Mouse (Mus musculus): ENCODE data around the gene Wdr77.

Gene Wdr77

GRCm38 (mm10) chr3:105958974-105959580 is at the start of gene Wdr77:
Gene Wdr77 (plus strand): TSS chr3:105959369.
- CTCF ChIA-PET: interaction anchor here in 2 of 4 experiments (0.6 to 1.1 kb wide), 2 partner anchors 10 to 59 kb away, joined by 3 read pairs; no protein-coding TSS in a partner anchor
- POLR2A ChIA-PET: interaction anchor here (0.6 to 5.4 kb wide), 64 partner anchors 9 to 1127 kb away, joined by 3 to 94 read pairs (median 4); partner anchors contain the start of genes Cept1 (in 3 of the 4), Dram2 (in 3 of the 4), Ovgp1 (in 3 of the 4) and Ddx20 (in 2 of the 4)

- CTCF ChIA-PET: interaction anchor here in 2 of 4 experiments (0.6 to 1.2 kb wide), 3 partner anchors 11 to 802 kb away, joined by 3 to 4 read pairs (median 3); no protein-coding TSS in a partner anchor
- POLR2A ChIA-PET: interaction anchor here in 1 of 4 experiments (0.9 kb wide), 1 partner anchor 175 kb away, joined by 3 read pairs; no protein-coding TSS in a partner anchor
These were observed 48.5 kb upstream of the Wdr77 start for GRCm38 (mm10) chr3:105910519-105911190.

- ChIA-PET CTCF (no interaction called here), POLR2A (interaction anchor here in 1 of 4 experiments (0.5 kb wide), 1 partner anchor 200 kb away, joined by 4 read pairs; no protein-coding TSS in a partner anchor)
These were observed 46.9 kb upstream of the Wdr77 start for GRCm38 (mm10) chr3:105912097-105912880.

- CTCF ChIA-PET: interaction anchor here in 2 of 4 experiments (1.1 to 1.3 kb wide), 2 partner anchors 14 kb away, joined by 3 to 9 read pairs; no protein-coding TSS in a partner anchor
These were observed 45.1 kb upstream of the Wdr77 start for GRCm38 (mm10) chr3:105913839-105914681.

GRCm38 (mm10) chr3:105915281-105915680 is 43.9 kb upstream of the Wdr77 start:
- ChIA-PET POLR2A (interaction anchor here in 1 of 4 experiments (2.8 kb wide), 1 partner anchor 44 kb away, joined by 11 read pairs; the partner anchor contains the start of genes Atp5f1 and Wdr77), CTCF (interaction anchor here in 1 of 4 experiments (1.7 kb wide), 1 partner anchor 15 kb away, joined by 5 read pairs; no protein-coding TSS in a partner anchor)

More at GRCm38 (mm10) chr3:105913839-105914681, 45.1 kb upstream of the Wdr77 start:
- POLR2A ChIA-PET: interaction anchor here in 1 of 4 experiments (2.8 kb wide), 1 partner anchor 45 kb away, joined by 11 read pairs; the partner anchor contains the start of genes Atp5f1 and Wdr77

GRCm38 (mm10) chr3:105916455-105916854 is 42.7 kb upstream of the Wdr77 start:
- CTCF ChIA-PET: interaction anchor here in 2 of 4 experiments (0.6 to 1.7 kb wide), 2 partner anchors 16 to 1439 kb away, joined by 4 to 5 read pairs; no protein-coding TSS in a partner anchor
- POLR2A ChIA-PET: interaction anchor here in 1 of 4 experiments (1.0 kb wide), 1 partner anchor 9 kb away, joined by 3 read pairs; no protein-coding TSS in a partner anchor

GRCm38 (mm10) chr3:105917656-105918354 is 41.4 kb upstream of the Wdr77 start:
- ChIA-PET CTCF (interaction anchor here in 2 of 4 experiments (0.6 to 1.4 kb wide), 2 partner anchors 10 to 18 kb away, joined by 4 to 5 read pairs; no protein-coding TSS in a partner anchor), POLR2A (interaction anchor here in 1 of 4 experiments (1.3 kb wide), 1 partner anchor 35 kb away, joined by 3 read pairs; no protein-coding TSS in a partner anchor)

- CTCF ChIA-PET: interaction anchor here in 3 of 4 experiments (0.6 to 1.4 kb wide), 3 partner anchors 10 to 19 kb away, joined by 3 to 5 read pairs (median 4); no protein-coding TSS in a partner anchor
These were observed 40.8 kb upstream of the Wdr77 start for GRCm38 (mm10) chr3:105918355-105918745.

GRCm38 (mm10) chr3:105920743-105921142 is 38.4 kb upstream of the Wdr77 start:
- CTCF ChIA-PET: interaction anchor here in 2 of 4 experiments (0.7 to 1.2 kb wide), 2 partner anchors 19 to 21 kb away, joined by 5 to 6 read pairs; no protein-coding TSS in a partner anchor
- POLR2A ChIA-PET: interaction anchor here in 2 of 4 experiments (0.6 to 1.6 kb wide), 5 partner anchors 9 to 1061 kb away, joined by 3 to 4 read pairs (median 3); partner anchors contain the start of gene Wdr77 (in 1 of the 2)

More at GRCm38 (mm10) chr3:105918355-105918745, 40.8 kb upstream of the Wdr77 start:
- POLR2A ChIA-PET: interaction anchor here in 1 of 4 experiments (1.3 kb wide), 1 partner anchor 34 kb away, joined by 3 read pairs; no protein-coding TSS in a partner anchor

- POLR2A ChIA-PET: no interaction called here
- CTCF ChIA-PET: no interaction called here
These were observed 37.2 kb upstream of the Wdr77 start for GRCm38 (mm10) chr3:105921959-105922358.

- ChIA-PET CTCF (no interaction called here), POLR2A (no interaction called here)
These were observed 34.6 kb upstream of the Wdr77 start for GRCm38 (mm10) chr3:105924616-105925015.

- CTCF ChIA-PET: interaction anchor here in 2 of 4 experiments (0.7 to 1.1 kb wide), 2 partner anchors 9 to 28 kb away, joined by 3 to 5 read pairs; no protein-coding TSS in a partner anchor
These were observed 31.5 kb upstream of the Wdr77 start for GRCm38 (mm10) chr3:105927561-105928194.

GRCm38 (mm10) chr3:105928195-105928569 is 31.0 kb upstream of the Wdr77 start:
- POLR2A ChIA-PET: interaction anchor here in 3 of 4 experiments (0.6 to 3.6 kb wide), 10 partner anchors 9 to 909 kb away, joined by 3 to 12 read pairs (median 4); partner anchors contain the start of gene Wdr77 (in 2 of the 3)
- CTCF ChIA-PET: interaction anchor here in 2 of 4 experiments (0.7 to 1.1 kb wide), 3 partner anchors 10 to 253 kb away, joined by 3 to 5 read pairs (median 3); no protein-coding TSS in a partner anchor

More at GRCm38 (mm10) chr3:105927561-105928194, 31.5 kb upstream of the Wdr77 start:
- POLR2A ChIA-PET: interaction anchor here in 3 of 4 experiments (0.6 to 3.6 kb wide), 8 partner anchors 8 to 31 kb away, joined by 3 to 12 read pairs (median 4); partner anchors contain the start of gene Wdr77 (in 2 of the 3)

- CTCF ChIA-PET: interaction anchor here in 3 of 4 experiments (0.6 to 1.1 kb wide), 4 partner anchors 10 to 1214 kb away, joined by 3 to 5 read pairs (median 3); no protein-coding TSS in a partner anchor
- POLR2A ChIA-PET: interaction anchor here in 3 of 4 experiments (0.6 to 3.6 kb wide), 7 partner anchors 21 to 909 kb away, joined by 3 to 12 read pairs (median 4); partner anchors contain the start of gene Wdr77 (in 1 of the 3)
These were observed 30.4 kb upstream of the Wdr77 start for GRCm38 (mm10) chr3:105928781-105929180.

GRCm38 (mm10) chr3:105929821-105930220 is 29.3 kb upstream of the Wdr77 start:
- POLR2A ChIA-PET: interaction anchor here in 3 of 4 experiments (0.8 to 3.6 kb wide), 5 partner anchors 9 to 41 kb away, joined by 3 to 12 read pairs (median 3); partner anchors contain the start of gene Wdr77 (in 1 of the 3)
- CTCF ChIA-PET: interaction anchor here in 1 of 4 experiments (0.6 kb wide), 1 partner anchor 117 kb away, joined by 4 read pairs; no protein-coding TSS in a partner anchor
